Mouse (Mus musculus) limb, embryonic 12.5 days (tissue): ENCODE data around the gene Hacl1. TPM values are rescaled to one million over a fixed set of nuclear protein-coding genes. Genes with fewer than 3 reads are reported as not detected.

Source experiments
- ATAC-seq: fragments of 200-750 bp; cut with Nextera tagmentation; 2 replicates; pipeline ENCODE4 v1.8.0; 2017; ENCODE audit warnings: low read depth, moderate TSS enrichment; ENCODE audit not compliant: insufficient number of reproducible peaks, insufficient read depth, low FRiP score, low TSS enrichment
- H3K27ac ChIP-seq: fragments of 300-500 bp; sonication (generic); 2 replicates; pipeline ENCODE4 v1.5.1; 2016; ENCODE audit warnings: mild to moderate bottlenecking, moderate library complexity
- H3K27me3 ChIP-seq: fragments of 300-500 bp; sonication (generic); 2 replicates; pipeline ENCODE4 v1.6.1; 2016; ENCODE audit warnings: mild to moderate bottlenecking, moderate library complexity
- H3K36me3 ChIP-seq: fragments of 300-500 bp; sonication (generic); 2 replicates; pipeline ENCODE4 v1.6.1; 2016; ENCODE audit warnings: mild to moderate bottlenecking, moderate library complexity
- H3K4me1 ChIP-seq: fragments of 300-500 bp; sonication (generic); replicated peaks from 2 replicates; pipeline ENCODE4 v1.6.1; 2016
- H3K4me2 ChIP-seq: fragments of 300-500 bp; sonication (generic); 2 replicates; pipeline ENCODE4 v1.6.1; 2016; ENCODE audit warnings: mild to moderate bottlenecking, moderate library complexity
- H3K4me3 ChIP-seq: fragments of 300-500 bp; sonication (generic); replicated peaks from 2 replicates; pipeline ENCODE4 v1.5.1; 2016; ENCODE audit warnings: mild to moderate bottlenecking
- H3K9ac ChIP-seq: fragments of 300-500 bp; sonication (generic); replicated peaks from 2 replicates; pipeline ENCODE4 v1.6.1; 2016; ENCODE audit warnings: mild to moderate bottlenecking, moderate library complexity
- H3K9me3 ChIP-seq: fragments of 300-500 bp; sonication (generic); 2 replicates; pipeline ENCODE4 v1.6.1; 2016; ENCODE audit warnings: mild to moderate bottlenecking, moderate library complexity
- WGBS: fragments of 180-500 bp; shearing (Covaris S2); methylation state at CpG from one replicate; pipeline ENCODE4 v1.1.7; 2016; 5-methylcytosine and 5-hydroxymethylcytosine counted together
- polyA plus RNA-seq: library from polyadenylated mRNA; unstranded; fragments of >200 nt; fragmentation: Nextera tagmentation; extraction: Ambion mirVana; gene quantifications from 2 replicates; pipeline ENCODE4 v1.2.1, GENCODE M21; 2016

Gene Hacl1
- polyA plus RNA-seq, 1 experiment from 2014 or later = 10.6 TPM

DNA sequence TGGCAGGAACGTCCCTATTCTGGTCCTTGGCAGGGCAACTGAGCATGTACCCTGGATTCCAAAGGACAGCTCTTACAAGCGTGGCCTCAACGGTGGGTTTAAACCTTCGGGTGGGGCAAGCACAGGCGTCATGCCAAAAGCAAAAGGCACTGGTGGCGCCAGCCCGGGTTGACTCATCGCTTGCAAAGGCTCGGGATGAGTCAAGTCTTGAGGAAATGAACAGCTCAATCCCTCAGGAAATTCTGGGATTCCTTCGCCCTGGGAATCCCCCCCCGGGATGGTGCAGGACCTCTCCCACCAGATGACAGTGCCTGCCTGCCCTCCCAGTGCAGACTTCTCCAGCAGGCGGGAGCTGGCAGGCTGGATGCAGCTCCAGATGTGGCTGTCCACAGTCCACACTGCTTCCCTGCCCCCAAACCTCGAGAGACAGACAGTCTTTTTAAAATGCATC, 28.1 kb upstream of the Hacl1 start:
- H3K4me1 ChIP-seq = peaks cover 23% of the 10 kb centered on the region
- H3K27ac ChIP-seq = peak overlapping the region; percentile 12; the same call in 1 of the 2 replicates
- no peaks in the 10 kb centered on the region for H3K9me3 ChIP-seq
- no peak overlapping the region for H3K9ac ChIP-seq
- peaks cover 22% of the 10 kb centered on the region for H3K36me3 ChIP-seq
- no peaks in the 10 kb centered on the region for H3K27me3 ChIP-seq
- no peak overlapping the region for H3K4me2 ChIP-seq
- WGBS = 78% methylated on average over 13 of the region's 13 CpGs
- ATAC-seq = no peak
- H3K4me3 ChIP-seq = no peak overlapping the region

DNA sequence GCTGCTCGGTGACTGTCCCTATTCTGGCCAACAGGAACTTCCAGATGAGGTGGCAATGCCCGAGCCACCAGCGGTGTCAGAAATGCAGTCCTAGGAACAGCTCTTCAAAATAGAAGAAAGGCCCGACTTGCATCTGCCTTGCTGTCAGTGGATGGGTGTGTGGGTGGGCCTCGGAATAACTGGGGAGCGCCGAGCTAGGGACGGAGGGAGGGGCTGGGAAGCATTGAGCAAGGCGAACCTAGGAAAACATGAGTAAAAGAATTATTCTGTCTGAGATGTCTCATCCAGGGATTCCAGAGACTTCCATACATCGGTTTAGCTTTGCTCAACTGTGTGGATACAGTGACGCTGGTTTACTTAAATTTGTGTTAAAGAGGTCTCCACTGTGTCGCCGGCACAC, 27.2 kb upstream of the Hacl1 start:
- ATAC-seq = no peak
- WGBS = 87% methylated on average over 13 of the region's 13 CpGs

GRCm38 (mm10) chr14:31667741-31668140, 26.7 kb upstream of the Hacl1 start:
- Histone ChIP-seq H3K9me3 (no peaks in the 10 kb centered on the region), H3K36me3 (peaks cover 22% of the 10 kb centered on the region), H3K27ac (no peak overlapping the region), H3K9ac (no peak overlapping the region), H3K4me2 (no peak overlapping the region), H3K4me1 (peaks cover 38% of the 10 kb centered on the region), H3K27me3 (no peaks in the 10 kb centered on the region), H3K4me3 (no peak overlapping the region)
- ATAC-seq = no peak
- WGBS = 88% methylated on average over 6 of the region's 6 CpGs

More for the DNA sequence above, 27.2 kb upstream of the Hacl1 start:
- Histone ChIP-seq H3K4me2 (no peak overlapping the region), H3K27me3 (no peaks in the 10 kb centered on the region), H3K9ac (no peak overlapping the region), H3K9me3 (no peaks in the 10 kb centered on the region), H3K27ac (0 out of 2 replicates have a peak overlapping the region, but pooled peaks have one; percentile 23), H3K36me3 (peaks cover 22% of the 10 kb centered on the region), H3K4me1 (peaks cover 32% of the 10 kb centered on the region), H3K4me3 (no peak overlapping the region)

DNA sequence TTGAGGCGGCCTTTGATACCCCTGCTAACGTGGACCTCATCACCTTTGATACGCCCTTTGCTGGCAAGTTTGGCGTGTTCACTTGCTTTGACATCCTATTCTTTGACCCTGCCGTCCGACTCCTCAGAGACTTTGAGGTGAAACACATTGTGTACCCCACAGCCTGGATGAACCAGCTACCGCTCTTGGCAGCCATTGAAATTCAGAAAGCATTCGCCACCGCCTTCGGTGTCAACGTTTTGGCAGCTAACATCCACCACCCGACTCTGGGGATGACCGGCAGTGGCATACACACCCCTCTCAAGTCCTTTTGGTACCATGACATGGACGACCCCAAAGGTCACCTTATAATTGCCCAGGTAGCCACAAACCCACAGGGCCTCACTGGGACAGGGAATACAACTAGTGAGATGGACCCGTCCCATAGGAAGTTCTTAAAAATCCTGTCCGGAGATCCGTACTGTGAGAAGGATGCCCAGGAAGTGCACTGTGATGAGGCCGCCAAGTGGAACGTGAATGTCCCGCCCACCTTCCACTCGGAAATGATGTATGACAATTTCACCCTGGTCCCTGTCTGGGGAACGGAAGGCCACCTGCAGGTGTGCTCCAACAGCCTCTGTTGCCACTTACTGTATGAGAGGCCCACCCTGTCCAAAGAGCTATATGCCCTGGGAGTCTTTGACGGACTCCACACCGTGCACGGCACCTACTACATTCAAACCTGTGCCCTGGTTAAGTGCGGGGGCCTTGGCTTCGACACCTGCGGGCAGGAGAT, 26.0 kb upstream of the Hacl1 start:
- H3K4me2 ChIP-seq = no peak overlapping the region
- H3K4me3 ChIP-seq = no peak overlapping the region
- WGBS = 95% methylated on average over 28 of the region's 28 CpGs
- peaks cover 44% of the 10 kb centered on the region for H3K4me1 ChIP-seq
- no peaks in the 10 kb centered on the region for H3K27me3 ChIP-seq
- ATAC-seq = no peak
- peaks cover 22% of the 10 kb centered on the region for H3K36me3 ChIP-seq
- no peak overlapping the region for H3K9ac ChIP-seq
- H3K27ac ChIP-seq = no peak overlapping the region
- H3K9me3 ChIP-seq = no peaks in the 10 kb centered on the region

DNA sequence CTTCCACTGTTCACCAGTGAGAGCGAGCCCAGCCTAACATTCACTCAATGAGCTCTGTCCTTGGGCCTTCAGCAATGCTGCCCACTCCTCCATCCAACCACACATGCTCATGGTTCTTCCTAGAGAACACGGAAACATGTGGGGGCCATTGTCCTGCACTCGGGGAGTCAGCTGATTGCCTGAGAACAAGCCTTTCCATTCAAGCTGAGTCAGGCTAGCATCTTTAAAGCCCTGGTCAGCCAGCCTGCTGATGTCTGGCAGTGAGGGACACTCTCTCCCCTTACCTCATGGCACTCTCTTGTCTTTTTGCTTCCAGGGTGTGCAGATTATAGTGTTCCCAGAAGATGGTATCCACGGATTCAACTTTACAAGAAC, 24.5 kb upstream of the Hacl1 start:
- no peak for ATAC-seq
- no peak overlapping the region for H3K9ac ChIP-seq
- H3K27me3 ChIP-seq = no peaks in the 10 kb centered on the region
- H3K4me2 ChIP-seq = no peak overlapping the region
- H3K36me3 ChIP-seq = peaks cover 22% of the 10 kb centered on the region
- H3K4me3 ChIP-seq = no peak overlapping the region
- peak overlapping the region; percentile 20; the same call in 1 of the 2 replicates for H3K27ac ChIP-seq
- WGBS = 80% methylated on average over 4 of the region's 4 CpGs
- H3K4me1 ChIP-seq = peaks cover 57% of the 10 kb centered on the region
- no peaks in the 10 kb centered on the region for H3K9me3 ChIP-seq

- H3K27ac ChIP-seq = peak overlapping the region; percentile 20; the same call in 1 of the 2 replicates
- no peak overlapping the region for H3K4me3 ChIP-seq
- 60% methylated on average over 12 of the region's 12 CpGs for WGBS
- H3K4me1 ChIP-seq = peaks cover 62% of the 10 kb centered on the region
- no peaks in the 10 kb centered on the region for H3K9me3 ChIP-seq
- H3K9ac ChIP-seq = no peak overlapping the region
- no peaks in the 10 kb centered on the region for H3K27me3 ChIP-seq
- H3K36me3 ChIP-seq = peaks cover 22% of the 10 kb centered on the region
- H3K4me2 ChIP-seq = no peak overlapping the region
- ATAC-seq = no peak
These were observed 23.9 kb upstream of the Hacl1 start for GRCm38 (mm10) chr14:31664903-31665565.

- H3K36me3 ChIP-seq = peaks cover 22% of the 10 kb centered on the region
- peaks cover 64% of the 10 kb centered on the region for H3K4me1 ChIP-seq
- no peaks in the 10 kb centered on the region for H3K27me3 ChIP-seq
- 78% methylated on average over 18 of the region's 18 CpGs for WGBS
- H3K4me3 ChIP-seq = no peak overlapping the region
- no peak overlapping the region for H3K9ac ChIP-seq
- H3K4me2 ChIP-seq = no peak overlapping the region
- peak overlapping the region; percentile 100 for H3K27ac ChIP-seq
- no peaks in the 10 kb centered on the region for H3K9me3 ChIP-seq
- ATAC-seq = no peak
These were observed 23.2 kb upstream of the Hacl1 start for GRCm38 (mm10) chr14:31664100-31664902.

DNA sequence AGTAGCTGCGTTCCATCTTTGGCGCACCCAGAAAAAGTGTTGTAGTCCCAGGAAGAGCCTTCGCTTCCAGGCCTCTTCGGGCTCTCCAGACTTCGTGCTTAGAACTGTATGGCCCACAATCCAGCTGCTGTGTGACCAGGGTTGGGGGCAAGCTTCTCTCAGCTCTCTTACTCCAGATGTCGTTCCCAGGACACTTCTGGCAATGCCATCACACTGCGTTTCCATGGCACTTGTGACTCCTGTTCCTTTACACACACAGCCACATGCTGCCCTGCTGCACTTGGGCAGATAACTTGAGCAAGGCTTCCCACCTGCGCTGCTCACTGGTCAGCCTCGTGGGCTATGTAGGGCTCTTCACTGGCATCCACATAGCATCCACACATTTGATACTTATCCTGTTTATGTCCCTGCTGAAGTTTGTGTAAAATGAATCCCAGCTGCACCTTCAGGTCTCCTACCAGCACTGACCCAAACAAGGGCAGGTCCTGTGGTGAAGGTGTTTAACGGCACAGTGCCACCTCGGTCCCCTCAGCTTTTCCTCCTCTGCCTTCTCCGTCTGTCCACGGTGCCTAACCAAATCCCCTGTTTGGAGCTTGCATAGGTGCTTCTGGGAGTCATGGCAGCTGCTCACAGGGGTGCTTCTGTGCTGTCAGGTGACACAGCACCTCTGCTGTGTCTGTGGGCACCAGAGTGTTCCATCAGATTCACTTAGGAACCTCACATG, 22.5 kb upstream of the Hacl1 start:
- WGBS = 72% methylated on average over 13 of the region's 13 CpGs
- Histone ChIP-seq H3K9me3 (no peaks in the 10 kb centered on the region), H3K27me3 (no peaks in the 10 kb centered on the region), H3K4me2 (peak overlapping the region; percentile 65; the same call in 1 of the 2 replicates), H3K27ac (peak overlapping the region; percentile 100), H3K4me1 (peaks cover 68% of the 10 kb centered on the region), H3K36me3 (peaks cover 22% of the 10 kb centered on the region), H3K9ac (no peak overlapping the region; the same call in 1 of the 2 replicates), H3K4me3 (no peak overlapping the region)
- no peak for ATAC-seq

- H3K27ac ChIP-seq = peak overlapping the region; percentile 100
- peak overlapping the region; percentile 48 for H3K9ac ChIP-seq
- peak overlapping the region; percentile 35 for H3K4me3 ChIP-seq
- H3K36me3 ChIP-seq = peaks cover 16% of the 10 kb centered on the region
- ATAC-seq = no peak; the same call in 1 of the 2 replicates
- 16% methylated on average over 9 of the region's 9 CpGs for WGBS
- H3K27me3 ChIP-seq = no peaks in the 10 kb centered on the region
- H3K4me1 ChIP-seq = peaks cover 74% of the 10 kb centered on the region
- peak overlapping the region; percentile 65 for H3K4me2 ChIP-seq
- H3K9me3 ChIP-seq = no peaks in the 10 kb centered on the region
These were observed 21.6 kb upstream of the Hacl1 start for GRCm38 (mm10) chr14:31662555-31663211.
